Mouse (Mus musculus) heart, postnatal 0 days (tissue): ENCODE results near the gene Ibtk.

Experiments used
- CTCF ChIP-seq: IDR thresholded peaks from 2 replicates; pipeline ENCODE4 v1.5.1; 2016; ENCODE audit warnings: antibody characterized with exemption, control low read depth, low read depth
- EP300 ChIP-seq: IDR thresholded peaks from 2 replicates; pipeline ENCODE4 v1.6.1; 2016; ENCODE audit warnings: antibody characterized with exemption, low read depth

DNA sequence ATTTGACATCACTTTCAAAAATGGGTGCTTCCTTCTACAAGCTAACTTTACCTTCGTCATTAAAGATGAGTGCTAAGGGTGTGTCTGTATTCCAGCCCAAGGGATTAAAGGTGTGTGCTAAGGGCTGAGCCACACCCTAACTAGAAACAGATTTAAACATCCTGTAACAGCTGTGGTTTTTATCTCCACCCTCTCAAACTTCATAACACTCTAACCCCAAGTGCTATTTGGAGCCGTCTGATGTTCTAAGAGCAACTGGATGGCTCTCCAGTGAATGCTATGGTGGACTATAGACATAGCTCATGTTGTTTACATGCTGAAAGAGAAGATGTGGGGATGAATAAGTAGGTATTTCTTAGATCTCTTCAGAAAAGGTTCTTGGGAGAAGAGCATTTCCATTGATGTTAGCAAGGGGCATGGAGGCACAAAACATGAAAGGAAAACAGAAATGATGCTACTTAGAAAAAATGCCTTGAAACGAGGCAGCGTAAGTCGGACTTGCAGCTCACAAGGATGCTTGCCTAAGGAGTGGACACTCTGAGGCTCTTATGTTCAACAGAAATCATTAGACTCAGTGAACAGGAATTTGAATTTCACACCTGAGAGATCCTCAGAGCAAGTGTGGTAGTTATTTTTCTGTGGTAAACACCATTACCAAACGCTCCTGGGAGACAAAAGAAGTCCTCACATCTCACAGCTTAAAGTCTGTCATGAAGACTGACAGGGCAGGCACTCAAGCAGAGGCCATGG is 77.4 kb downstream of the Ibtk start:
- no peak for TF ChIP-seq CTCF
- no peak for TF ChIP-seq EP300
